Mouse (Mus musculus) kidney, embryonic 15.5 days (tissue): ENCODE data around the gene Yif1b. TPM values are rescaled to one million over a fixed set of nuclear protein-coding genes. Genes with fewer than 3 reads are reported as not detected.

Experiments used
- ATAC-seq: fragments of 200-750 bp; cut with Nextera tagmentation; replicated peaks from 2 replicates; pipeline ENCODE4 v1.8.0; 2017; ENCODE audit warnings: moderate TSS enrichment; ENCODE audit not compliant: low FRiP score
- H3K27ac ChIP-seq: fragments of 300-500 bp; sonication (generic); 2 replicates; pipeline ENCODE4 v1.5.1; 2015; ENCODE audit warnings: mild to moderate bottlenecking, inconsistent platforms
- H3K27me3 ChIP-seq: fragments of 300-500 bp; sonication (generic); 2 replicates; pipeline ENCODE4 v1.6.1; 2015; ENCODE audit warnings: inconsistent platforms
- H3K36me3 ChIP-seq: fragments of 300-500 bp; sonication (generic); 2 replicates; pipeline ENCODE4 v1.6.1; 2015; ENCODE audit warnings: inconsistent platforms
- H3K4me1 ChIP-seq: fragments of 300-500 bp; sonication (generic); 2 replicates; pipeline ENCODE4 v1.6.1; 2015; ENCODE audit warnings: inconsistent platforms
- H3K4me2 ChIP-seq: fragments of 300-500 bp; sonication (generic); 2 replicates; pipeline ENCODE4 v1.6.1; 2015; ENCODE audit warnings: moderate library complexity, mild to moderate bottlenecking, inconsistent platforms
- H3K4me3 ChIP-seq: fragments of 300-500 bp; sonication (generic); replicated peaks from 2 replicates; pipeline ENCODE4 v1.5.1; 2015; ENCODE audit warnings: mild to moderate bottlenecking, inconsistent platforms
- H3K9ac ChIP-seq: fragments of 300-500 bp; sonication (generic); 2 replicates; pipeline ENCODE4 v1.6.1; 2015; ENCODE audit warnings: mild to moderate bottlenecking, inconsistent platforms
- H3K9me3 ChIP-seq: fragments of 300-500 bp; sonication (generic); replicated peaks from 2 replicates; pipeline ENCODE4 v1.6.1; 2016; ENCODE audit warnings: inconsistent platforms
- WGBS: fragments of 180-500 bp; shearing (Covaris S2); methylation state at CpG from one replicate; pipeline ENCODE4 v1.1.7; 2015; ENCODE audit warnings: mixed read lengths; 5-methylcytosine and 5-hydroxymethylcytosine counted together
- polyA plus RNA-seq: library from polyadenylated mRNA; unstranded; fragments of >200 nt; fragmentation: Nextera tagmentation; extraction: Ambion mirVana; gene quantifications from 2 replicates; pipeline ENCODE4 v1.2.1, GENCODE M21; 2015

Gene Yif1b
- polyA plus RNA-seq, 1 experiment from 2014 or later: 122 TPM

GRCm38 (mm10) chr7:29283876-29284275, 45.7 kb downstream of the Yif1b start:
- Histone ChIP-seq H3K27me3 (peaks cover 75% of the 10 kb centered on the region), H3K4me3 (no peak overlapping the region), H3K4me2 (no peak overlapping the region), H3K27ac (no peak overlapping the region), H3K9me3 (no peaks in the 10 kb centered on the region), H3K9ac (no peak overlapping the region), H3K4me1 (peaks cover 43% of the 10 kb centered on the region), H3K36me3 (no peaks in the 10 kb centered on the region)
- WGBS: 65% methylated on average over 4 of the region's 4 CpGs
- no peak for ATAC-seq

- Histone ChIP-seq H3K4me3 (no peak overlapping the region), H3K27me3 (peaks cover 72% of the 10 kb centered on the region), H3K4me1 (peaks cover 46% of the 10 kb centered on the region), H3K9ac (no peak overlapping the region), H3K36me3 (no peaks in the 10 kb centered on the region), H3K27ac (no peak overlapping the region), H3K4me2 (no peak overlapping the region), H3K9me3 (no peaks in the 10 kb centered on the region)
- ATAC-seq: no peak
- 94% methylated on average over 6 of the region's 6 CpGs for WGBS
These were observed 46.4 kb downstream of the Yif1b start for GRCm38 (mm10) chr7:29284523-29284922.

GRCm38 (mm10) chr7:29287481-29287880, 49.4 kb downstream of the Yif1b start:
- 83% methylated on average over 7 of the region's 7 CpGs for WGBS
- H3K27ac ChIP-seq: no peak overlapping the region
- H3K9ac ChIP-seq: no peak overlapping the region
- peaks cover 44% of the 10 kb centered on the region for H3K27me3 ChIP-seq
- H3K9me3 ChIP-seq: no peaks in the 10 kb centered on the region
- H3K4me3 ChIP-seq: no peak overlapping the region
- H3K4me1 ChIP-seq: peaks cover 47% of the 10 kb centered on the region
- no peak for ATAC-seq
- H3K4me2 ChIP-seq: no peak overlapping the region
- no peaks in the 10 kb centered on the region for H3K36me3 ChIP-seq

GRCm38 (mm10) chr7:29288079-29288478, 50.0 kb downstream of the Yif1b start:
- Histone ChIP-seq H3K9me3 (no peaks in the 10 kb centered on the region), H3K4me3 (no peak overlapping the region), H3K27ac (no peak overlapping the region), H3K27me3 (peaks cover 40% of the 10 kb centered on the region), H3K4me1 (peaks cover 50% of the 10 kb centered on the region), H3K36me3 (no peaks in the 10 kb centered on the region), H3K9ac (no peak overlapping the region), H3K4me2 (no peak overlapping the region)
- no peak for ATAC-seq
- WGBS: 83% methylated on average over 2 of the region's 2 CpGs

- peak within 1 kb of the TSS; percentile 80 for H3K27ac ChIP-seq
- no peaks in the 10 kb centered on the region for H3K36me3 ChIP-seq
- peak within 1 kb of the TSS; percentile 96 for H3K4me2 ChIP-seq
- H3K27me3 ChIP-seq: peaks cover 35% of the 10 kb centered on the region
- WGBS: under 1% methylated on average over 59 of the region's 59 CpGs
- no peaks in the 10 kb centered on the region for H3K9me3 ChIP-seq
- ATAC-seq: peak; percentile 44; the same call in 1 of the 2 replicates
- H3K9ac ChIP-seq: peak within 1 kb of the TSS; percentile 62
- peak within 1 kb of the TSS; percentile 61 for H3K4me3 ChIP-seq
- peaks cover 58% of the 10 kb centered on the region for H3K4me1 ChIP-seq
These were observed 51.0 kb downstream of the Yif1b start, which contains the start of gene Ppp1r14a for GRCm38 (mm10) chr7:29288942-29289638. TSS of gene Ppp1r14a (plus strand) at chr7:29289308.

- H3K4me2 ChIP-seq: peak overlapping the region; percentile 96
- H3K27ac ChIP-seq: peak overlapping the region; percentile 80
- H3K36me3 ChIP-seq: no peaks in the 10 kb centered on the region
- WGBS: 47% methylated on average over 6 of the region's 6 CpGs
- H3K4me1 ChIP-seq: peaks cover 58% of the 10 kb centered on the region
- ATAC-seq: no peak
- H3K27me3 ChIP-seq: peaks cover 31% of the 10 kb centered on the region
- H3K4me3 ChIP-seq: peak overlapping the region; percentile 61
- peak overlapping the region; percentile 62; the same call in 1 of the 2 replicates for H3K9ac ChIP-seq
- H3K9me3 ChIP-seq: no peaks in the 10 kb centered on the region
These were observed 51.7 kb downstream of the Yif1b start for GRCm38 (mm10) chr7:29289856-29290255.

- H3K9ac ChIP-seq: no peak overlapping the region
- 37% methylated on average over 11 of the region's 11 CpGs for WGBS
- H3K9me3 ChIP-seq: no peaks in the 10 kb centered on the region
- H3K36me3 ChIP-seq: no peaks in the 10 kb centered on the region
- H3K27me3 ChIP-seq: peaks cover 21% of the 10 kb centered on the region
- peak overlapping the region; percentile 61 for H3K4me3 ChIP-seq
- peak overlapping the region; percentile 96 for H3K4me2 ChIP-seq
- H3K4me1 ChIP-seq: peaks cover 58% of the 10 kb centered on the region
- no peak for ATAC-seq
- peak overlapping the region; percentile 80 for H3K27ac ChIP-seq
These were observed 52.8 kb downstream of the Yif1b start for GRCm38 (mm10) chr7:29290691-29291485.

GRCm38 (mm10) chr7:29291616-29292457, 53.7 kb downstream of the Yif1b start:
- Histone ChIP-seq H3K36me3 (no peaks in the 10 kb centered on the region), H3K4me1 (peaks cover 59% of the 10 kb centered on the region)

GRCm38 (mm10) chr7:29292458-29293098, 54.4 kb downstream of the Yif1b start:
- no peak overlapping the region for H3K4me3 ChIP-seq
- peak overlapping the region; percentile 79 for H3K27ac ChIP-seq
- no peaks in the 10 kb centered on the region for H3K36me3 ChIP-seq
- H3K9me3 ChIP-seq: no peaks in the 10 kb centered on the region
- peaks cover 61% of the 10 kb centered on the region for H3K4me1 ChIP-seq
- 19% methylated on average over 8 of the region's 8 CpGs for WGBS
- no peak overlapping the region for H3K9ac ChIP-seq
- H3K27me3 ChIP-seq: peaks cover 8% of the 10 kb centered on the region
- no peak for ATAC-seq
- peak overlapping the region; percentile 96; the same call in 1 of the 2 replicates for H3K4me2 ChIP-seq

More at GRCm38 (mm10) chr7:29291616-29292457, 53.7 kb downstream of the Yif1b start:
- WGBS: 7% methylated on average over 6 of the region's 7 CpGs
- Histone ChIP-seq H3K4me3 (peak overlapping the region; percentile 61), H3K4me2 (peak overlapping the region; percentile 96), H3K9me3 (no peaks in the 10 kb centered on the region), H3K27me3 (peaks cover 14% of the 10 kb centered on the region), H3K9ac (no peak overlapping the region), H3K27ac (peak overlapping the region; percentile 80)
- ATAC-seq: 0 out of 2 replicates have a peak, but pooled peaks have one; percentile 20

- Histone ChIP-seq H3K4me3 (no peak overlapping the region), H3K27me3 (0 out of 2 replicates have a peak, but pooled peaks cover 5% of the 10 kb centered on the region), H3K9ac (no peak overlapping the region), H3K36me3 (no peaks in the 10 kb centered on the region), H3K9me3 (no peaks in the 10 kb centered on the region), H3K4me1 (peaks cover 57% of the 10 kb centered on the region), H3K27ac (peak overlapping the region; percentile 79), H3K4me2 (no peak overlapping the region)
- 26% methylated on average over 19 of the region's 19 CpGs for WGBS
- 0 out of 2 replicates have a peak, but pooled peaks have one; percentile 30 for ATAC-seq
These were observed 55.3 kb downstream of the Yif1b start for GRCm38 (mm10) chr7:29293131-29294065.
